Mouse (Mus musculus) hindbrain, embryonic 13.5 days (tissue): ENCODE measurements at regions not wholly inside any gene's neighbourhood (a gene's known extent, or its start where the extent isn't known, plus 50 kb on each side); places are given as distances from the start of the nearest gene placed in this dataset.

Experiments
- ATAC-seq: fragments of 200-750 bp; cut with Nextera tagmentation; 2 replicates; pipeline ENCODE4 v1.8.0; 2017; ENCODE audit warnings: moderate TSS enrichment; ENCODE audit not compliant: low FRiP score
- H3K27ac ChIP-seq: fragments of 300-500 bp; sonication (generic); 2 replicates; pipeline ENCODE4 v1.5.1; 2015; ENCODE audit warnings: inconsistent platforms, mild to moderate bottlenecking, moderate library complexity
- H3K27me3 ChIP-seq: fragments of 300-500 bp; sonication (generic); 2 replicates; pipeline ENCODE4 v1.6.1; 2015; ENCODE audit warnings: mild to moderate bottlenecking, inconsistent platforms
- H3K36me3 ChIP-seq: fragments of 300-500 bp; sonication (generic); 2 replicates; pipeline ENCODE4 v1.6.1; 2015; ENCODE audit warnings: mild to moderate bottlenecking, inconsistent platforms
- H3K4me1 ChIP-seq: fragments of 300-500 bp; sonication (generic); replicated peaks from 2 replicates; pipeline ENCODE4 v1.6.1; 2015; ENCODE audit warnings: inconsistent platforms
- H3K4me2 ChIP-seq: fragments of 300-500 bp; sonication (generic); 2 replicates; pipeline ENCODE4 v1.6.1; 2015; ENCODE audit warnings: inconsistent platforms, mild to moderate bottlenecking, moderate library complexity
- H3K4me3 ChIP-seq: fragments of 300-500 bp; sonication (generic); 2 replicates; pipeline ENCODE4 v1.5.1; 2015; ENCODE audit warnings: mild to moderate bottlenecking, inconsistent platforms
- H3K9ac ChIP-seq: fragments of 300-500 bp; sonication (generic); 2 replicates; pipeline ENCODE4 v1.6.1; 2015; ENCODE audit warnings: mild to moderate bottlenecking, inconsistent platforms
- H3K9me3 ChIP-seq: fragments of 300-500 bp; sonication (generic); 2 replicates; pipeline ENCODE4 v1.6.1; 2016; ENCODE audit warnings: inconsistent platforms
- WGBS: fragments of 180-500 bp; shearing (Covaris S2); methylation state at CpG from one replicate; pipeline ENCODE4 v1.1.7; 2015; 5-methylcytosine and 5-hydroxymethylcytosine counted together

GRCm38 (mm10) chr10:119294454-119295149 is 54.7 kb upstream of the Cand1 start:
- Histone ChIP-seq H3K9me3 (0 out of 2 replicates have a peak, but pooled peaks cover 2% of the 10 kb centered on the region), H3K9ac (no peak overlapping the region), H3K4me3 (no peak overlapping the region), H3K4me2 (no peak overlapping the region), H3K27ac (no peak overlapping the region), H3K4me1 (no peaks in the 10 kb centered on the region), H3K27me3 (no peaks in the 10 kb centered on the region), H3K36me3 (no peaks in the 10 kb centered on the region)
- ATAC-seq = no peak
- WGBS = 64% methylated on average over 14 of the region's 14 CpGs

- Histone ChIP-seq H3K9ac (no peak overlapping the region), H3K36me3 (no peaks in the 10 kb centered on the region), H3K4me1 (no peaks in the 10 kb centered on the region), H3K4me3 (no peak overlapping the region), H3K9me3 (0 out of 2 replicates have a peak, but pooled peaks cover 4% of the 10 kb centered on the region), H3K27ac (no peak overlapping the region), H3K27me3 (no peaks in the 10 kb centered on the region), H3K4me2 (no peak overlapping the region)
- 94% methylated on average over 8 of the region's 8 CpGs for WGBS
- ATAC-seq = no peak
Observed at GRCm38 (mm10) chr10:119293372-119293771, 53.5 kb upstream of the Cand1 start.
